Mouse (Mus musculus) lung, embryonic 14.5 days (tissue): ENCODE results near the gene Gpc6. TPM values are rescaled to one million over a fixed set of nuclear protein-coding genes. Genes with fewer than 3 reads are reported as not detected.
A peak's percentile ranks its signal among the peaks of the same experiment; 100 is the strongest.

ENCODE experiments used
- ATAC-seq: fragments of 200-750 bp; cut with Nextera tagmentation; 2 replicates; pipeline ENCODE4 v1.8.0; 2017; ENCODE audit warnings: mild to moderate bottlenecking, moderate TSS enrichment, moderate library complexity; ENCODE audit not compliant: insufficient read depth
- DNase-seq: peaks from one replicate; pipeline ENCODE4 v3.0.0-alpha.2; 2015
- H3K27ac ChIP-seq: fragments of 300-500 bp; sonication (generic); 2 replicates; pipeline ENCODE4 v1.5.1; 2014; ENCODE audit warnings: low read depth, mild to moderate bottlenecking, moderate library complexity
- H3K27me3 ChIP-seq: fragments of 300-500 bp; sonication (generic); 2 replicates; pipeline ENCODE4 v1.6.1; 2014; ENCODE audit warnings: low read length, control low read depth; ENCODE audit not compliant: insufficient read depth
- H3K36me3 ChIP-seq: fragments of 300-500 bp; sonication (generic); 2 replicates; pipeline ENCODE4 v1.6.1; 2014; ENCODE audit warnings: control low read depth; ENCODE audit not compliant: insufficient read depth
- H3K4me1 ChIP-seq: fragments of 300-500 bp; sonication (generic); 2 replicates; pipeline ENCODE4 v1.6.1; 2014; ENCODE audit warnings: antibody characterized with exemption, control low read depth; ENCODE audit not compliant: insufficient read depth
- H3K4me2 ChIP-seq: fragments of 300-500 bp; sonication (generic); 2 replicates; pipeline ENCODE4 v1.6.1; 2014; ENCODE audit warnings: mild to moderate bottlenecking
- H3K4me3 ChIP-seq: fragments of 300-500 bp; sonication (generic); 2 replicates; pipeline ENCODE4 v1.5.1; 2014; ENCODE audit warnings: low read depth, low read length
- H3K9ac ChIP-seq: fragments of 300-500 bp; sonication (generic); 2 replicates; pipeline ENCODE4 v1.6.1; 2014
- H3K9me3 ChIP-seq: fragments of 300-500 bp; sonication (generic); 2 replicates; pipeline ENCODE4 v1.6.1; 2016; ENCODE audit warnings: low read depth, low read length, control low read depth
- CTCF ChIP-seq: IDR thresholded peaks from 2 replicates; pipeline ENCODE4 v1.5.1; 2016; ENCODE audit warnings: antibody characterized with exemption, low read depth
- WGBS: fragments of 180-500 bp; shearing (Covaris S2); extraction: QIAGEN DNeasy Blood & Tissue Kit; methylation state at CpG from one replicate; pipeline ENCODE4 v1.1.7; 2014; 5-methylcytosine and 5-hydroxymethylcytosine counted together
- polyA plus RNA-seq: library from polyadenylated mRNA; unstranded; fragments of >200 nt; fragmentation: Nextera tagmentation; extraction: Ambion mirVana; gene quantifications from 2 replicates; pipeline ENCODE4 v1.2.1, GENCODE M21; 2014

Gpc6 gene
- polyA plus RNA-seq, 1 experiment from 2014 or later, result 38.9 TPM

GRCm38 (mm10) chr14:117992600-117993256, 1067.6 kb downstream of the Gpc6 start:
- no peaks in the 10 kb centered on the region for H3K9me3 ChIP-seq
- WGBS, result 57% methylated on average over 8 of the region's 8 CpGs
- DNase-seq (no peak), ATAC-seq (no peak)
- H3K4me2 ChIP-seq, result no peak overlapping the region
- no peaks in the 10 kb centered on the region for H3K27me3 ChIP-seq
- H3K9ac ChIP-seq, result no peak overlapping the region
- H3K36me3 ChIP-seq, result no peaks in the 10 kb centered on the region
- TF ChIP-seq CTCF, result no peak
- H3K27ac ChIP-seq, result no peak overlapping the region
- H3K4me3 ChIP-seq, result no peak overlapping the region
- H3K4me1 ChIP-seq, result no peaks in the 10 kb centered on the region

GRCm38 (mm10) chr14:117993845-117994244, 1068.7 kb downstream of the Gpc6 start:
- DNase-seq (no peak), ATAC-seq (no peak)
- Histone ChIP-seq H3K27ac (no peak overlapping the region), H3K4me1 (no peaks in the 10 kb centered on the region), H3K36me3 (no peaks in the 10 kb centered on the region), H3K9me3 (no peaks in the 10 kb centered on the region), H3K27me3 (no peaks in the 10 kb centered on the region), H3K4me3 (no peak overlapping the region), H3K9ac (no peak overlapping the region), H3K4me2 (no peak overlapping the region)
- 84% methylated on average over 6 of the region's 6 CpGs for WGBS
- no peak for TF ChIP-seq CTCF

GRCm38 (mm10) chr14:118004434-118004833, 1079.3 kb downstream of the Gpc6 start:
- 83% methylated on average over 10 of the region's 10 CpGs for WGBS
- DNase-seq (no peak), ATAC-seq (no peak)
- no peak overlapping the region for H3K4me3 ChIP-seq
- H3K36me3 ChIP-seq, result no peaks in the 10 kb centered on the region
- H3K9ac ChIP-seq, result no peak overlapping the region
- H3K4me1 ChIP-seq, result peaks cover 3% of the 10 kb centered on the region
- no peak for TF ChIP-seq CTCF
- H3K27me3 ChIP-seq, result 0 out of 2 replicates have a peak, but pooled peaks cover 8% of the 10 kb centered on the region
- no peak overlapping the region for H3K4me2 ChIP-seq
- H3K27ac ChIP-seq, result no peak overlapping the region
- no peaks in the 10 kb centered on the region for H3K9me3 ChIP-seq

- peak; percentile 39; the same call in 1 of the 2 replicates for ATAC-seq
Observed at GRCm38 (mm10) chr14:118005697-118006096, 1080.6 kb downstream of the Gpc6 start.

GRCm38 (mm10) chr14:118009541-118009940, 1084.4 kb downstream of the Gpc6 start:
- Histone ChIP-seq H3K27me3 (no peaks in the 10 kb centered on the region), H3K4me2 (no peak overlapping the region), H3K9ac (no peak overlapping the region), H3K36me3 (no peaks in the 10 kb centered on the region), H3K4me3 (no peak overlapping the region), H3K9me3 (no peaks in the 10 kb centered on the region), H3K27ac (no peak overlapping the region), H3K4me1 (no peaks in the 10 kb centered on the region)
- WGBS, result 61% methylated on average over 9 of the region's 9 CpGs
- no peak for TF ChIP-seq CTCF
- DNase-seq (no peak), ATAC-seq (no peak)

More at GRCm38 (mm10) chr14:118005697-118006096, 1080.6 kb downstream of the Gpc6 start:
- H3K4me2 ChIP-seq, result no peak overlapping the region
- H3K4me3 ChIP-seq, result no peak overlapping the region
- H3K27ac ChIP-seq, result no peak overlapping the region
- H3K4me1 ChIP-seq, result peaks cover 3% of the 10 kb centered on the region
- DNase-seq, result peak; percentile 82
- H3K9me3 ChIP-seq, result no peaks in the 10 kb centered on the region
- 0 out of 2 replicates have a peak, but pooled peaks cover 2% of the 10 kb centered on the region for H3K27me3 ChIP-seq
- H3K9ac ChIP-seq, result no peak overlapping the region
- H3K36me3 ChIP-seq, result no peaks in the 10 kb centered on the region
- peak; percentile 80 for TF ChIP-seq CTCF
- 10% methylated on average over 5 of the region's 5 CpGs for WGBS

- Histone ChIP-seq H3K27ac (no peak overlapping the region), H3K27me3 (no peaks in the 10 kb centered on the region), H3K9ac (no peak overlapping the region), H3K36me3 (no peaks in the 10 kb centered on the region), H3K4me3 (no peak overlapping the region), H3K4me2 (no peak overlapping the region), H3K9me3 (no peaks in the 10 kb centered on the region), H3K4me1 (no peaks in the 10 kb centered on the region)
- ATAC-seq (no peak), DNase-seq (no peak)
- 70% methylated on average over 8 of the region's 8 CpGs for WGBS
- no peak for TF ChIP-seq CTCF
Observed at GRCm38 (mm10) chr14:118013237-118013636, 1088.1 kb downstream of the Gpc6 start.

GRCm38 (mm10) chr14:118019314-118019713, 1094.2 kb downstream of the Gpc6 start:
- Histone ChIP-seq H3K4me2 (no peak overlapping the region), H3K4me1 (no peaks in the 10 kb centered on the region), H3K4me3 (no peak overlapping the region), H3K9me3 (no peaks in the 10 kb centered on the region), H3K36me3 (no peaks in the 10 kb centered on the region), H3K9ac (no peak overlapping the region), H3K27me3 (no peaks in the 10 kb centered on the region), H3K27ac (no peak overlapping the region)
- 63% methylated on average over 5 of the region's 5 CpGs for WGBS
- no peak for TF ChIP-seq CTCF
- DNase-seq, result no peak
- no peak for ATAC-seq
